Mouse (Mus musculus) C2C12 (cell line): ENCODE results near the gene Dkk3.

Source experiments
- CEBPB ChIP-seq: IDR thresholded peaks from one replicate; pipeline ENCODE4 v1.6.1; 2011; ENCODE audit warnings: low read depth, mild to moderate bottlenecking, control low read depth, moderate library complexity
- CTCF ChIP-seq: IDR thresholded peaks from one replicate; pipeline ENCODE4 v1.5.1; 2011; ENCODE audit not compliant: control insufficient read depth, insufficient read depth, insufficient read length
- FOSL1 ChIP-seq: IDR thresholded peaks from one replicate; pipeline ENCODE4 v1.8.0; 2011; ENCODE audit warnings: mild to moderate bottlenecking, low read length; ENCODE audit not compliant: poor library complexity, insufficient read depth, severe bottlenecking
- MAX ChIP-seq: IDR thresholded peaks from one replicate; pipeline ENCODE4 v1.6.1; 2011; ENCODE audit warnings: mild to moderate bottlenecking, control low read depth
- MYOD1 ChIP-seq: IDR thresholded peaks from one replicate; pipeline ENCODE4 v1.6.1; 2011; ENCODE audit warnings: low read depth; ENCODE audit not compliant: control insufficient read depth, insufficient read length
- MYOG ChIP-seq: IDR thresholded peaks from one replicate; pipeline ENCODE4 v1.6.1; 2011; ENCODE audit not compliant: control insufficient read depth, insufficient read length; ENCODE audit errors: extremely low read depth
- USF1 ChIP-seq: IDR thresholded peaks from one replicate; pipeline ENCODE4 v1.6.1; 2011; ENCODE audit warnings: low read depth, mild to moderate bottlenecking, control low read depth, moderate library complexity

- TF ChIP-seq CTCF (no peak), USF1 (no peak), CEBPB (no peak), MAX (no peak), MYOD1 (no peak), MYOG (no peak), FOSL1 (no peak)
Observed at GRCm38 (mm10) chr7:112159835-112160234, 978 bp upstream of the Dkk3 start.
